Mouse (Mus musculus): ENCODE measurements around the gene Lpin2.

Lpin2 gene

GRCm38 (mm10) chr17:71231998-71232397 lies 49.6 kb downstream of the Lpin2 start:
- DNase-seq (ENCODE audit: low spot score in 2 of 2), result no peak

GRCm38 (mm10) chr17:71233210-71233609 lies 50.9 kb downstream of the Lpin2 start:
- no peak for DNase-seq (ENCODE audit: low spot score in 2 of 2)

- DNase-seq (ENCODE audit: low spot score in 2 of 2), result no peak
Measured at GRCm38 (mm10) chr17:71234041-71234594, 51.8 kb downstream of the Lpin2 start.

- no peak for DNase-seq (ENCODE audit: low spot score in 2 of 2)
Measured at GRCm38 (mm10) chr17:71235229-71235958, 53.0 kb downstream of the Lpin2 start.

- no peak for DNase-seq (ENCODE audit: low spot score in 2 of 2)
Measured at GRCm38 (mm10) chr17:71238494-71238893, 56.1 kb downstream of the Lpin2 start.

GRCm38 (mm10) chr17:71240811-71241210 lies 58.5 kb downstream of the Lpin2 start:
- no peak for DNase-seq (ENCODE audit: low spot score in 2 of 2)

GRCm38 (mm10) chr17:71242666-71243065 lies 60.3 kb downstream of the Lpin2 start:
- no peak for DNase-seq (ENCODE audit: low spot score in 2 of 2)

- DNase-seq (ENCODE audit: low spot score in 2 of 2), result no peak
Measured at GRCm38 (mm10) chr17:71245133-71245532, 62.8 kb downstream of the Lpin2 start.

- DNase-seq (ENCODE audit: low spot score in 2 of 2), result no peak
Measured at GRCm38 (mm10) chr17:71246022-71246421, 63.7 kb downstream of the Lpin2 start.

- no peak for DNase-seq (ENCODE audit: low spot score in 2 of 2)
Measured at GRCm38 (mm10) chr17:71248963-71249362, 66.6 kb downstream of the Lpin2 start.

- DNase-seq (ENCODE audit: low spot score in 2 of 2), result no peak
Measured at GRCm38 (mm10) chr17:71250046-71250445, 67.7 kb downstream of the Lpin2 start.

GRCm38 (mm10) chr17:71250819-71251600 lies 68.7 kb downstream of the Lpin2 start:
- no peak for DNase-seq (ENCODE audit: low spot score in 2 of 2)

- no peak for DNase-seq (ENCODE audit: low spot score in 2 of 2)
Measured at GRCm38 (mm10) chr17:71251601-71252001, 69.2 kb downstream of the Lpin2 start.

- DNase-seq (ENCODE audit: low spot score in 2 of 2), result no peak
Measured at GRCm38 (mm10) chr17:71252101-71252500, 69.7 kb downstream of the Lpin2 start.

- no peak for DNase-seq (ENCODE audit: low spot score in 2 of 2)
Measured at GRCm38 (mm10) chr17:71253391-71253790, 71.0 kb downstream of the Lpin2 start.

GRCm38 (mm10) chr17:71254106-71254505 lies 71.7 kb downstream of the Lpin2 start:
- no peak for DNase-seq (ENCODE audit: low spot score in 2 of 2)

GRCm38 (mm10) chr17:71254736-71255135 lies 72.4 kb downstream of the Lpin2 start:
- no peak for DNase-seq (ENCODE audit: low spot score in 2 of 2)

GRCm38 (mm10) chr17:71256068-71256615 lies 73.8 kb downstream of the Lpin2 start:
- no peak for DNase-seq (ENCODE audit: low spot score in 2 of 2)

- no peak for DNase-seq (ENCODE audit: low spot score in 2 of 2)
Measured at GRCm38 (mm10) chr17:71256806-71257536, 74.6 kb downstream of the Lpin2 start.

GRCm38 (mm10) chr17:71259727-71260126 lies 77.4 kb downstream of the Lpin2 start:
- peak in 1 of 2 experiments; percentile 54 for DNase-seq (ENCODE audit: low spot score in 2 of 2)

- no peak for DNase-seq (ENCODE audit: low spot score in 2 of 2)
Measured at GRCm38 (mm10) chr17:71260658-71261057, 78.3 kb downstream of the Lpin2 start.

- DNase-seq (ENCODE audit: low spot score in 2 of 2), result no peak
Measured at GRCm38 (mm10) chr17:71263136-71263535, 80.8 kb downstream of the Lpin2 start.
